Mouse (Mus musculus) telencephalon, adult 2 months (tissue): ENCODE results near the gene Tlcd1.

Experiments
- DNase-seq: peaks from one replicate; pipeline ENCODE4 v3.0.0-alpha.2; 2011; ENCODE audit warnings: low read depth, low spot score

The Tlcd1 gene

DNA sequence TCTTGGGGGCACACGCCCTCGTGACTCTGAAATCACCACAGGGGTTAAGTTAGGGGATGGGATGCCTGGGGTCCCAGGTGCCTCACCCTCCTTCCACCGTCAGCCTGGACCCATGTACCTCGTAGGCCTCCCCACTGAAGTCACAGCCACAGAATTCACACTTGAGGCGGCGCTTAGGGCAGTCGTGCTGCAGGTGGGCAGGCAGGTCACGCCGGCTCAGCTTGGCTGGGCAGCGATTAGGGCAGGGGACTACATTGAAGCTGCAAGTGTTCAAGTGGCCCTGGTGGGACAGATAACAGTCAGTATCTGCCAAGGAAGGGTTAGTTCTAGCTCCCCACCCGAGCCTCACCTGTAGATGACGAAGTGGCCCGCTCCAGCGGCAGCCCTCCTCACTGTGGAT lies 15.3 kb upstream of the Tlcd1 start:
- DNase-seq: no peak

DNA sequence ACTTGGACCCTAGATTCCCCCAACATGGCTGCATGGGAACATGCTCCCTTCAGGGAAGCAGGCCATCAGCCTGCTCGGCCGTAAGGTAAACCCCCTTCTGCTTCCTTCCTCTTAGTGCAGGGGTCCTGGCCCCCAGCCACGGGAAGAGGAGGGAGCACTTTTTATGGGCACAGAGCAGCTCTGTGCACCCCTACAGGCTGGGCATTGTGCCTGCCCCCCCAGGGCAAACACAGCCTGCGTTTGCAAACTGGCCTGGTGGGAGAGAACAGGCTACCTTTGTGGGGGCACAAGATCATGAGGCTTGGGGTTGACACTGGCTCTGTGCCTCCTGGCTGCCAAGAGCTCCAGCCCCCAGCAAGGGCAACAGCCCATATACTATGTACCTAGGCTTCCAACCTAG lies 14.5 kb upstream of the Tlcd1 start:
- no peak for DNase-seq

DNA sequence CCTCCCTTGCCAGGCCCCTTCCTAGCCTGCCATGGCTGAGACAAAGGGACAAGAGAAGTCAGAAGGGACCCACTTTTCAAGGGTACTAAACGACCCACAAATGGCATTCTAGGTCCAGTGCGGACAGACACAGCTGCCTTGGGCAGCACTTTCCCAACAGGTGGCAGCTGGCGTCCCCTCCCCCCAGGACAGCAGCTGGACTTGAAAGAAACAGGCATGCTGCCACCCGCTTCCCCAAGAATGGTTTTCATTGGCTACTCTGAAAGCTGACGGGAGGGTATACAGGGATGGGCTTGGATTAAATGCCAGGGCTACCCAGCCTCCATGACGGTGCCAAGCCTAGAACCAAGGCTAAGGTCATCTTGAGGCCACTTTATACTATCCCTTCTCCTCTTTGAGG lies 14.0 kb upstream of the Tlcd1 start:
- no peak for DNase-seq

DNA sequence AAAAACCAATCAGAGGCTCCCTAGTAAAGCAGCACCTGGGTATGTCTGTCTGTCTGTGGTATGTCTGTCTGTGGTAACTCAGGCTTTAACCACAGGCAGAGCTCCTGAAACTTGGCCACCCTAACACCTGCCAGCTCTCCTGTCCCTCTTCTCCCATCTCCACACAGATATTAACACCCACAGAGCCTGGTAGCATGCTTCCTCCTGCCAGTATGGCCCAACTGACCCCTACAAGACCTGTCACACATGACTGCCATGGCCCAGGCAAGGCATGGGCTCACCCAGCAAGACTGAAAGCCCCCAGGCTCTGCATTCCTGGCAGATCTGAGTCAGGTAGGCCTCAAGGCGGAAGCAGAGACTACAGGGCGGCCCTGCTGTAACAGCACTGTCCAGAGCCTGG lies 13.5 kb upstream of the Tlcd1 start:
- no peak for DNase-seq

DNA sequence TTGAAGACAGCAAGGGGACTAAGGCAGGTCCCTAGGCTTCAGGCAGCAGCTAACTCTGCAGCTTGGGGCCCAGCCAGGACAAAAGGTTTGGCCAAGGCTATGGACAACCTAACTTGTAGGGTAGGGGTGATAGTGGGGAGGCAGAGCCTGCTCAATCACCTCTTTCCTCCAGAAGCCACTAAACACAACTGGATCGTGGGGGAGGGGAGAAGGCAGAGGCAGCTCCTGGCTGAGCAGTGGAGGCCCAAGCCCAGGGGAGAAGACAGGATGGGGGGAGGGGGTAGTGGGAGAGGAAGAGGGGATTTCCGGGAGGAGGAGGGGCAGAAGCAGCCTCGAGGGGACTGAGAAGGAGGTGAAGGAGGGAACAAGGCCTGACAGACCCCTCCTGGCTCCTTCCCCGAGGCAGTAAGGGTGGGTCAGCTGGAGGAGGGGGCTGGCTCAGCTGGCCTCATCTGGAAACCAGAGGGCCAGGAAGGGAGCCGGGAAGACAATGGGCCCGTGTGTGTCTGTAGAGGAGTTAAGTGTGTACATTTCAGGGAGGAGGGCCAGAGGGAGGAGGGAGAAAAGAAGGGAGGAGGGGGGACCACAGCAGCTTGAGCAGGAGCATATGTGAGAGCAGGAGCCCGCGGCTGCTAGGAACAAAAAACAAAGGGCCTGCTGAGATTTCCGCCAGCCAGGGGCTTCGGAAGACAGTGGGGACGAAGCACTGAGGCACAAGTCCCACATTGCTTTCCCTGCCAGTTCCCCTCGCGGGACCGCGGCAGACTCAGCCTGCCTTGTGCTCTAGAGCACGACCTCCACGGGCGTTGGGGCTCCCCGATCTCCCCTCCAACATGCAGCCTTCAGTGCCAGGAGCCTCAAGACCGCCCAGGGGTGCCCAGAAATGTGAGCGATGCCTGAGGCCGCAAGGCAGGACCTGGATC lies 12.6 kb upstream of the Tlcd1 start:
- DNase-seq: no peak

DNA sequence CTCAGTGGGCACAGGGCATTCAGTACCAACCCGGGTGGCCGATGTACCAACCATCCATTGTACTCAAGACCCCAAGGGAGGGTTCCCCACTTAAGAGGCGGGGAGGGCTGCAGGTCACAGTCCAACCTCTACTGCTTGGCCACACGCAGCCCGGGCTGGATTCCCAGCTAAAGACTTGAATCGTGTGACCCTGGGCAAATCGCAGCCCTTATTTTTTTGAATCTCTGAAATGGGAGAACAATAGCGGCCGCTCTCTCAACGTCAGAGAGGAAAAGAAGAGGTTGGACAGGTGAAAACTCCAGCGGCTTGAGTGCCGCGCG lies 11.9 kb upstream of the Tlcd1 start:
- DNase-seq: no peak

DNA sequence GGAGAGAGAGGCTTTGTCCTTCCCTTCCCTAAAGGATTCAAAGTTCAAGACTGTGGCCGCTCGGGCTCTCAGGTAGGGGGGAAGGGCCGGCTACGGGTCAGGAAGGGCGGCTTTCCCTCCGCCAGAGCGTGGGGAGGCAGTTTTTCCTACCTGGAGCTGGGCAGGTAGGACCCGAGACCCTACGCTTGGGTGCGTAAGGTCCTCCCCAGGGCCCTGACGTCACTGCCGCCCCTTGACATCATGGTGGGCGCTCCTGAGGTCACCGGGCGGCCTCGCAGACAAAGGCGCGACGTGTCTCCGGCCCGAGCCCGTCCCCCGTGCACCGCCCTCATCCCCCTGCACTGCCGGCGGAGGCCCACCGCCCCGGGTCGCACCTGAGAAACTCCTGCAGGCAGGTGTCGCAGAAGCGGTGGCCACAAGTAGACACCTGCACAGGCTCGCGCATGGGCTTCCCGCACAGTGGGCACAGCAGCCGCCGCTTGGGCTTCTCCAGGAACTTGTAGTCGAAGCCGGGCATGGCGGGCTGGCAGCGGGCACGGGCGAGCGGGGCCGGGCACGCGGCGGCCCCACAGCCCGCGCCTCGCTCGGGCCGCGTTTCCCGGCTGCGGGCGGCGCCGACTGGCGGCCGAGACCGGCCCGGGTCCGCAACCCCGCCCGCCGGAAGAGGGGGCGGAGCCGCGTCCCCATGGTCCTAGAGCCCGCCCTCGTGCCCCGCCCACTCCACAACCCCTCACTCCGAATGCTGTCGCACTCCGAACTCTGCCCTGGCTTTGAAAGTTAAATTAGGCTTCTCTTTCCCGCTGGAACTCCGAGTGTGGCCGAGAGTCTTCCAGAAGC lies 11.4 kb upstream of the Tlcd1 start, which contains the start of gene Traf4:
TSS of gene Traf4 (minus strand) at position 666 of the 837 bp plus-strand sequence.
- no peak for DNase-seq

DNA sequence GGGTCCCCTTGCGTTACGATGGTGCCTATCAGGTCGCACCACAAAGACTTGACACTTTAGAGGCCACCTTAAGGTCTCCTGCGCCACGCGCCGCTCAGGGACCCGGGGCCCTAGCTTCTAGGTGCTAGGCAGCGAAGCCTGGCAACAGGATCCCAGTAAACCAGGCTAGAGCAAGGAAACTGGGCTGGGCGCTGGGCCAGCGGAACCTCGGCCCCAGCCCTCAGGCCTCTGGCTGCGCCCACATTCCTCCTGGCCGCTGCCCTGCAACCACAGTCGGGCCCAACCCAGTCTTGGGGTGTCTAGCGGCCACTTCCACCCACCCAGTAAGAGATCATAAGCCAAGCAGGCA lies 10.8 kb upstream of the Tlcd1 start:
- no peak for DNase-seq

DNA sequence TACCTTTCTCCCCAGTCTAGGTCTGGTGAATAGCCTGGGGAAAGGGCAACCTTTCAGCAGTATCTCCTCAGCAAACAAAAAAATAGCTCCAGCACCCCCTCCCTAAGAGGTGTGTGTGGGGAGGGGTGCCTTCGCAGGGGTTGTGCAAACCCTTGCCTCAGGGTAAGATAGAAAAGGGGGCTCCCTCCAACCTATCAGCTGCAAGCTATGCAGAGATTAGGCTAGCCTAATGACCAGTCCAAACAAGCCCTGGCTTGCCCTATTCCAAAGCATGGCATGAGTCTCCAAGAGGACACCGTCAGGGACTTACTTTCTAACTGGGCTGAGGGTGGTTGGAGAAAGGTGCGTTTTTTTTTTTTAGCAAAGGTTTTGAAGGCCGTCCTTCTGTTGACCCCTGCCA lies 10.3 kb upstream of the Tlcd1 start:
- no peak for DNase-seq

DNA sequence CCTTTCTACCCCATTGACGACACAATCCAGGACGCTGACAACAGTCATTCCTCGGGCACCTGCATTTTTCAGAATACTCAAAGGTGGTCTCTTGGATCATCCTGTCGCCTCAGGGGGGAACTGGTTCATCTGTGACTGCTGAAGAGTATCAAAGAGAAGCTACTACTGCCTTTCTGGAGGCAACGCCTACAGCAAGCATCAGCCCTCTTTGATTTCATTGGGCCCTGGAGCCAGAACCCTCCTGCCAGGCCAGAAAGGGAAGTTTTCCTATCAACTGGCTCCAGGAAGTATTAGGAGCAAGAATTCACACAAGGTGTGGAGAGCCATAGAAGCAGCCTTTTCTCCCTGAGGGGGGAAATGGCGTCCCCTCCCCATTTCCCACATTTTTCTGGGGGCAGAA lies 9.9 kb upstream of the Tlcd1 start:
- no peak for DNase-seq

DNA sequence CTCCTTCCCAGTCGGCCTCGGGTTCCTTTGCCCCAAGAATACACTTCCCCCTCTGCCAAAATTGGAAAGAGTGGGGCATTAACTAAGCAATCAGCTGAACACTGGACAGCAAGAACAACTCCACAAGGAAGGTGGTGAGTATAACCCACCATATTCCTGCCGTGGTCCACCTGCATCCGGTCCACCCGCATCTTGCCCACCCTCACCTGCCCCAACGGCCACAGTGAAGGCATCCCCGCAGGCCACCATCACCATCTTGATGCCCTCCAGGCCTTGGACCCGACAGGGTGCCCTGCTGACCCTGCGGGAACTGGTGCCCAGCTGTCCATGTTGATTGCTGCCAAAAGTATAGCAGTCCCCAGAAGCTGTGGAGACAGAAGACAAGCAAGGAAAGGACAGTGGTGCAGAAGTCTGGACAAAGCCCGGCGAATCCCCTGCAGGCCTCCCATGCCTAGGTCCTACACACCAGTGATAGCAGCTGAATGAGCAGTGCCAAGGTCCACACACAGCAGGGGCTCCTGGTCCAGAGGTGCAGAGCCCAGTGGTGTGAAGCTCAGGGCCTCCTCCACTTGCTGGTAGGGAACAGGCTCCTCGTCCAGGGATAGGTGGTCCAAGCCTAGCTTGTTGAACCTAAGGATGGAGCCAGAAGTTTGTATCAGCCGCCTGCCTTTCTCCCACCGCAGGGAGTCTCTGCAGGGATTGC lies 9.1 kb upstream of the Tlcd1 start:
- no peak for DNase-seq

DNA sequence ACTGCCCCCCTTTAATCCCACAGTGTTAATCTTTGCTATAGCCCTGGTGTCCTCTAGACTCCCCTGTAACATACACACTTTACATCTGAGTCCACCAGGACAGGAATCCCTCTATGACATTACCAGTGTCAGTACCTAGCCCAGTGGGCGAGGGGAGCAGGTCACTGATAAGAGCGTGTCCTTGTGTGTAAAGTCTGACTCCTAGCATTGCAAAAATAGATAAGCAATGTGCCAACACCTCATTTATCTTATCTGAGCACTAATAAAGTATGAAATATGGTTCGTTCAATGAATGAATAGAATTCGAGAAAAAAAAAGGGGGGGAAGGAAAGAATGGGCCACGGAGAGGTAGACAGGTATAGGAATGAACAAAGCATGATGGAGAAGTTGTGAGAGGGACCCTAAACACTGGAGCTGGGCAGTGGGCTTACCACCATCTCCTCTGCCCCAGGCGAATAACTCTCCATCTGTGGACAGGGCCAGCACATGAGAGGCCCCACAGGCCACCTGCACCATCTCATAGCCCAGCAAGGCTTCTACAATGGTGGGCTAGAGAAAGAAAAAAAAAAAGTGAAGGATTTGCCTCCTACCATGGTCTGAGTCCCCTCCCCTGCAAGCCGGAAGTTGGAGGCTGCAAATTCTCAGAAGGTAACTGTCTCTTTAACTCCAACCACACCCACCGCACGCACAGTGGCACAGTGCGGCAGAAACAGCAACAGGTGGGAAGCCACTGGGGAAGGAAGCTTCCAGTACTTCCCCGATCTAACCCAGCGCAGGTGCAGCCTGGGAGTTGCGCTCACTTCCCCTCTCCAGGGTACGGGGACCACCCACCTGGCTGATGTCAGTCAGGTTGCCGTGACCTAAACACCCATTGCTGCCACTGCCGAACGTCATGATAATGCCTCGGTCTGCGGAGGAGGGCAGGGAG lies 7.7 kb upstream of the Tlcd1 start:
- no peak for DNase-seq

DNA sequence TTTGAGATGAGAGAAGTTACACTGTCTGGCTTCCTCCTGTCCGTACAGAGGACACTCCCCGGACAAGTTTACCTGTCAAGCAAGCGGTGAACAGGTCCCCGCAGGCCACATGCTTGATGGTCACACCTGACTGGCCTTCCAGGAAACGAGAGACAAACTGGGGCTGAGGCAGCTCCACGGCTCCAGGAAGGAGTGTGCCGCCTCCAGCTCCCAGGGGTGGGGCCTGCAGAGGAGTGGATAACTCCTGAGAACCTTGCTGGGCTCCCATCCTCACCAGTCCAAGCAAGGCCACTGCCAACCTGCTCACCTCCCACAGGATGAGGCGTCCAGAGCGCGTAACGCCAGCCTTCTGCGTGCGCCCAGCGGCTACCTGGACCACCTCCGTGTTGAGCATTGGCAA lies 6.2 kb upstream of the Tlcd1 start:
- no peak for DNase-seq

DNA sequence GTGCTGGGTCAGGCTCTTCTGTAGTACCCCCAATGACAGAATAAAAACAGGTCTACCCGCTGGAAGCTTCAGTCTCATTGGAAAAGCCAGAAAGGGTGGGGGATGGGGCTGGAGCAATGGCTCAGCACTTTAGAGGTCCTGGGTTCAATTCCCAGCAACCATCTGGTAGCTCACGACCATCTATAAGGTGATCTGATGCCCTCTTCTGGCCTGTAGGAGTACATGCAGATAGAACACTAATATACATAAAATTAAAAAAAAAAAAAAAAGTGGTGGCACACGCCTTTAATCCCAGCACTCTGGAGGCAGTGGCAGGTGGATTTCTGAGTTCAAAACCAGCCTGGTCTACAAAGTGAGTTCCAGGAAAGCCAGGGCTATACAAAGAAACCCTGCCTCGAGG lies 5.2 kb upstream of the Tlcd1 start:
- no peak for DNase-seq

DNA sequence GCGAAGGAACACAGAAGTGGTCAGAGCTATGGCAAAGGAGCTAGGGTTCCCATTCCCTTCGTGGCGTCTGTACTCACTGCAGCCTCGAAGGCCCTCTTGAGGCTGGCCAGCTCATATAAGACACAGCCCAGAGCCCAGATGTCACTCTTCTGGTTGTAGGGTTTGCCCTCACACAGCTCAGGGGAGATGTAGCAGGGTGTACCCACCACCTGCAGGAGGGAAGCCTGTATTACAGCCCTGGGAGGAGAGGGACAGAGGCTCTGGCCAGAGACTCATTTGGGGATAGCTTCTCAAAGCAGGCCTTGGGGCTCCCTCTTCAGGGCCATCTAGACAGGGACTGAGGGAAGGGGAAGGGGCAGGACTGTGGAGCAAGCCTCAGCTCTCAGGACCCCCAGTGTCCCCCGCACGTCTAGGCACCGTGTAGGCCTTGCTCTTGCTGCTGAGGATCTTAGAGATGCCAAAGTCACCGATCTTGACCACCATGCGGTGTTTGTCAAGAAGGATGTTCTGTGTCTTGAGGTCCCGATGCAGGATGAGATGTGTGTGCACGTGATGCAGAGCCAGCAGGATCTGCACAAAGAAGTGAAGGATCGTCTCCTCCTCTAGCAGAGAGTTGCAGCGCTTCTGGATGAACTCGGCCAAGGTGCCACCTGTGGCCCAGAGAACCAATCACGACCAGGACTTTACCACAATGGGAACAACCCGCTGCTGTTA lies 4.3 kb upstream of the Tlcd1 start:
- DNase-seq: no peak

DNA sequence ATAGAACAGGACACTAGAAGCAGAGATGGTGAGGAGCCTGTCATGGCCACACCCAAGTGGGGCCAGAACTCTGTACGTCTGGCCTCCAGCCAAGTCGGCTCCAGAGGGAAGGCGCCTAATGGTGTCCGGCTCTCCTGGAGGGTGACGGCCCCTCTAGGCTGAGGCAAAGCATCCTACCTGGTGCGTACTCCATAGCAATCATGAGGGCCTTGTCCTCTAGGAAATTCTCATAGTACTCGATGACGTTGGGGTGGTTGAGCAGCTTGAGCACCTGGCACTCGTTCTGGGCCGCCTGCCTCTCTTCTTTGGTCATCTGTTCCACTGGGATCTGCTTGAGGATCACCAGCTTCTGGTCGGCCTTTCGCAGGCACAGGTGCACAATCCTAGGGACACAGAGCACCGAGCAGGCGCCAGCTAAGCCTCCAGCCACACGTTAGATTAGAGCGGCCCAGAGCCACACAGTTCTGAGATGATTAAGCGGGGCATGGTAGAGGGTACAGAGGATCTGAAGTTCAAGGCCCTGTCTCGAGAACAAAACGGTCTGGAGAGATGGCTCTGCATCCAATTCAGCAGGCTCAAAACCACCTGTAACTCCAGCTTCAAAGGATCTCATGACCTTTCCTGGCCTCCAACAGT lies 3.6 kb upstream of the Tlcd1 start:
- no peak for DNase-seq

DNA sequence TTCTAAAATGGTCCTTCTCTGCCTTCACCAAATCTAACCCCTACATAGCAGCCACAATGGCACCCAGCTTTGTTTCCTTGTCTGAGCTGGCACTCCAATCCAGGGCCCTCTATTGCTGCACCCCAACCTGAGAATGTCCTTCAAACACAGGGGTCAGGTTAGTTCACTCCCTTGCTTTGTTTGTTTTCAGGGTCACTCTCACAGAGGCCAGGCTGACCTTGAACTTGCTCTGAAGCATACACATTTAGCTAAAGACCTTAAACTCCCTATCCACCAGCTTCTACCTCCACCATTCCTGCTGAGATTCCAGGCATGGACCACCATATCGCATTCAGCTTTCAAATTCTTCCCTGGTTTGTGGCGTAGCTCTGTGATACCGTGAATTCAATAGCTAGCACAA lies 2.0 kb upstream of the Tlcd1 start:
- DNase-seq: no peak

DNA sequence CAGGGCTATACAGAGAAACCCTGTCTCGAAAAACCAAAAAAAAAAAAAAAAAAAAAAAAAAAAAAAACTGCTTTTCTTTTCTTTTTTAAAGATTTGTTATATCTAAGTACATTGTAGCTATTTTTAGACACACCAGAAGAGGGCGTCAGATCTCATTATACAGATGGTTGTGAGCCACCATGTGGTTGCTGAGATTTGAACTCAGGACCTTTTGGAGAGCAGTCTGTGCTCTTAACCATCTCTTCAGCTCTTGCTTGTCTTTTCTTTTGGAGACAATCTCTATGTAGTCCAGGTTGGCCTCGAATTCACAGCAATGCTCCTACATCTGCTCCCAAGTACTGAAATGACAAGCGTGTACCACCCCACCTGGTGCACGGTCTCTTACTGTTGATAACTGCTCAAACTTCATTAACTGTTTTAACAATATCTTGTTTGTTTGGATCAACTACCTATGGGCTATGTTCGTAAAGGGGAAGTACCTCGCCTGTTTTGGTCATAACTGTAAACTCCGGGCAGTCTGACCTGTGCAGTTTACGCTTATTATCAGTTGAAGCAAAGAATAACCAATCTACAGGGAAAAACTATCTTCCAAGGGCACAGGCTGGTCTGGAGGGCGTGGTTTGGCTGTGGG lies 625 bp upstream of the Tlcd1 start:
- DNase-seq: no peak

DNA sequence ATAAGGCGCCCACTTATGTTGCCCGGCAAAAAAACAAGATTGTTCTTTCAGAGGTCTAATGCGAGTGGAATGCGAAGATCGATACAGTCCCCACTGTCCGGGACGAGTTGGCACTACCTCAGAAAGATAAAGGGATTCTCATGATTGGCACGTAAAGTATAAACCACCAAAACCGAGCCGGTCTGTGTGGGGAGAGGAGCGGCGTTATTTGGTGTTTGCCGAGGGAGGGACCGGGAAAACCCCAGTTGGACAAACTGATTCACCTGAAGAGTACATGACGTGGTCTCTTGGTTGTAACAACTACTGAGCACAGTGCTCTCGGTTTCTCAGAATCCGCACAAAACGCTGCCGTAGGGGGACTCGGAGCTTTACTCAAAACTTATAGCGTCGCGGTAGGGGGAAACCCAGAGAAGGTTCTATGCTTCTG lies 407 bp downstream of the Tlcd1 start:
- DNase-seq: no peak

DNA sequence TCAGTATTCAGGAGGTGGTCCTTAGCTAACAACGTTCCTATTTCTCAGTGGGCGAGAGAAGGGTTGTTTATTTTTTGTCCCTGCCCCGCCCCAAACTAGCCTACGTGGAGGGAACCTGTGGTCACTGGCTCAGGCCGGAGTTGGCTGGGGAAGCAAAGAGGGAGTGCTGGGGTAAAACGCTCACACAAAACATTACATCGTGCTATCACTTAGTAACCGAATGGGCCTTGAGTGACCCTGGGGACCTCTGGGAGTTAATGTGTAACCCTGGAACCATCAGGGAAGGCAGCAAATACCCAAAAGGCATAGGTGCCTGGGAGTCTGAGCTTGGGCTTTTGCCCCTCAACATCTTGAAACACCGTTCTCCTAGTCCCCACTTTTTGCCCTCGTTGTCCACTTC lies 926 bp downstream of the Tlcd1 start:
- DNase-seq: no peak
